Comparison of ENCODE assay signal across 26 mouse cellular contexts in genomic region chr4:132741491-132741890, GRCm38 (mm10). TPM values are rescaled to one million over a fixed set of nuclear protein-coding genes. Genes with fewer than 3 reads are reported as not detected.
DNase-seq lines count a peak whose midpoint lies in the region; ATAC-seq lines count a peak whose summit lies in the region.
"Had no signal": no experiment of that assay in that cellular context is flagged by ENCODE, and none has a peak within 500 bp of the region (broad histone marks: within the 10 kb centered on the region; RNA-seq: fewer than 3 reads in every experiment).

No protein-coding gene starts in this region.

- no peak for ATAC-seq in CD4-positive, CD25-positive, alpha-beta regulatory T cell, adult 4 months
- ATAC-seq in midbrain, embryonic 16.5 days, result no peak
- no peak for ATAC-seq in megakaryocyte progenitor cell, adult 5-6 weeks (replicated peaks; ENCODE audit: poor library complexity)
- ATAC-seq: forebrain, embryonic 14.5 days; forebrain, embryonic 16.5 days; Patski had no signal

- no peak overlapping the region for H3K27ac ChIP-seq in midbrain, embryonic 16.5 days (ENCODE audit: low read length)
- H3K27ac ChIP-seq: embryonic facial prominence, embryonic 13.5 days; embryonic facial prominence, embryonic 15.5 days; forebrain, embryonic 10.5 days; forebrain, embryonic 12.5 days had no signal

- no peaks in the 10 kb centered on the region for H3K9me3 ChIP-seq in midbrain, embryonic 16.5 days (replicated peaks; ENCODE audit: control insufficient read depth, low read length, poor library complexity, severe bottlenecking)
- H3K9me3 ChIP-seq: embryonic facial prominence, embryonic 13.5 days; embryonic facial prominence, embryonic 15.5 days; forebrain, embryonic 10.5 days; forebrain, embryonic 12.5 days had no signal

- H3K4me3 ChIP-seq in midbrain, embryonic 16.5 days (ENCODE audit: low read depth, low read length), result no peak overlapping the region
- H3K4me3 ChIP-seq: embryonic facial prominence, embryonic 13.5 days; embryonic facial prominence, embryonic 15.5 days; erythroblast, embryonic 14.5 days; forebrain, embryonic 10.5 days; forebrain, embryonic 12.5 days had no signal

- 96% methylated on average over 7 of the region's 7 CpGs for WGBS in midbrain, embryonic 16.5 days

- no peak overlapping the region for H3K4me2 ChIP-seq in midbrain, embryonic 16.5 days (ENCODE audit: low read length)
- H3K4me2 ChIP-seq: embryonic facial prominence, embryonic 13.5 days; embryonic facial prominence, embryonic 15.5 days; forebrain, embryonic 12.5 days had no signal

- H3K4me1 ChIP-seq in midbrain, embryonic 16.5 days (ENCODE audit: control insufficient read depth, insufficient read depth, low read length), result 0 out of 2 replicates have a peak, but pooled peaks cover 3% of the 10 kb centered on the region
- H3K4me1 ChIP-seq: embryonic facial prominence, embryonic 13.5 days; embryonic facial prominence, embryonic 15.5 days; forebrain, embryonic 10.5 days had no signal

- peak; percentile 30 for DNase-seq in CD4-positive, CD25-positive, alpha-beta regulatory T cell, adult 2 months (ENCODE audit: low read depth, low spot score)
- peak; percentile 25 for DNase-seq in thymus, postnatal 0 days (ENCODE audit: low spot score)
- DNase-seq in thymus, postnatal 14 days, result no peak
- peak; percentile 51 for DNase-seq in induced T-regulatory cell, adult 2 months (ENCODE audit: low read depth)
- DNase-seq: adrenal gland, adult 2 months; adrenal gland, postnatal 10 days; adrenal gland, postnatal 25 days; B cell, adult 2 months; cerebellum, adult 11 months; cerebellum, adult 18-20 months; cerebellum, adult 8-10 months; cerebellum, adult 9-11 months; cerebellum, postnatal 14 days; cerebellum, postnatal 36 days; embryo, embryonic 11 days had no signal

- no peaks in the 10 kb centered on the region for H3K36me3 ChIP-seq in midbrain, embryonic 16.5 days (ENCODE audit: control insufficient read depth, insufficient read depth, low read length)
- H3K36me3 ChIP-seq: embryonic facial prominence, embryonic 13.5 days; embryonic facial prominence, embryonic 15.5 days; forebrain, embryonic 10.5 days; forebrain, embryonic 12.5 days had no signal

- no peaks in the 10 kb centered on the region for H3K27me3 ChIP-seq in midbrain, embryonic 16.5 days (ENCODE audit: control insufficient read depth, insufficient read depth, low read depth, low read length)
- H3K27me3 ChIP-seq: embryonic facial prominence, embryonic 13.5 days; embryonic facial prominence, embryonic 15.5 days; forebrain, embryonic 12.5 days; Patski had no signal

- H3K9ac ChIP-seq in midbrain, embryonic 16.5 days (ENCODE audit: low read depth, low read length), result no peak overlapping the region
- H3K9ac ChIP-seq: embryonic facial prominence, embryonic 13.5 days; embryonic facial prominence, embryonic 15.5 days; forebrain, embryonic 12.5 days had no signal

RNA-seq across cellular contexts. Expression of gene Xkr8, which starts 9.1 kb away (rescaled TPM):
- 10 to 100 TPM in 1 of 2 experiments, 1 to 10 TPM in 1; 5.4 to 14.9 TPM for polyA plus RNA-seq in CD4-positive, CD25-positive, alpha-beta regulatory T cell, adult 4 months (2017; shearing (Covaris generic))
- polyA plus RNA-seq in thymus, postnatal 0 days (2015; fragmentation: Nextera tagmentation; extraction: Ambion mirVana), result 3.0 and 3.1 TPM in 2 replicates
- polyA plus RNA-seq in midbrain, embryonic 16.5 days (2015; fragmentation: Nextera tagmentation; extraction: Ambion mirVana), result 4.8 and 7.1 TPM in 2 replicates
- total RNA-seq in megakaryocyte progenitor cell, adult 5-6 weeks (2015), result 2.6 and 3.9 TPM in 2 replicates
- total RNA-seq in megakaryocyte progenitor cell, adult 5-6 weeks (2017), result 3.4 and 4.8 TPM in 2 replicates

RNA-seq across cellular contexts. Expression of gene Smpdl3b, which starts 15.6 kb away (rescaled TPM):
- polyA plus RNA-seq in CD4-positive, CD25-positive, alpha-beta regulatory T cell, adult 4 months (2017; shearing (Covaris generic)), result 1 to 10 TPM in 1 of 2 experiments, under 1 TPM in 1; 0.96 to 1.8 TPM
- polyA plus RNA-seq in thymus, postnatal 0 days (2015; fragmentation: Nextera tagmentation; extraction: Ambion mirVana), result 0.59 and 0.75 TPM in 2 replicates
- 0.53 and 0.62 TPM in 2 replicates for polyA plus RNA-seq in midbrain, embryonic 16.5 days (2015; fragmentation: Nextera tagmentation; extraction: Ambion mirVana)
- total RNA-seq in megakaryocyte progenitor cell, adult 5-6 weeks (2015), result 0.07 TPM in 1 of 2 replicates, not detected in the other
- total RNA-seq in megakaryocyte progenitor cell, adult 5-6 weeks (2017), result 0.33 TPM in 1 of 2 replicates, not detected in the other

RNA-seq across cellular contexts. Expression of gene Rpa2, which starts 26.6 kb away (rescaled TPM):
- 10 to 100 TPM; 64.3 to 66.9 TPM for polyA plus RNA-seq in CD4-positive, CD25-positive, alpha-beta regulatory T cell, adult 4 months (2017; shearing (Covaris generic))
- 129 and 139 TPM in 2 replicates for polyA plus RNA-seq in thymus, postnatal 0 days (2015; fragmentation: Nextera tagmentation; extraction: Ambion mirVana)
- polyA plus RNA-seq in midbrain, embryonic 16.5 days (2015; fragmentation: Nextera tagmentation; extraction: Ambion mirVana), result 31.6 and 31.7 TPM in 2 replicates
- total RNA-seq in megakaryocyte progenitor cell, adult 5-6 weeks (2015), result 62.3 and 65.5 TPM in 2 replicates
- total RNA-seq in megakaryocyte progenitor cell, adult 5-6 weeks (2017), result 56.2 and 68.4 TPM in 2 replicates

RNA-seq across cellular contexts. Expression of gene Themis2, which starts 54.7 kb away (rescaled TPM):
- polyA plus RNA-seq in CD4-positive, CD25-positive, alpha-beta regulatory T cell, adult 4 months (2017; shearing (Covaris generic)), result 1 to 10 TPM in 1 of 2 experiments, under 1 TPM in 1; 0.24 to 1.1 TPM
- 2.7 and 2.9 TPM in 2 replicates for polyA plus RNA-seq in thymus, postnatal 0 days (2015; fragmentation: Nextera tagmentation; extraction: Ambion mirVana)
- polyA plus RNA-seq in midbrain, embryonic 16.5 days (2015; fragmentation: Nextera tagmentation; extraction: Ambion mirVana), result 0.15 and 0.38 TPM in 2 replicates
- 27.5 and 35.0 TPM in 2 replicates for total RNA-seq in megakaryocyte progenitor cell, adult 5-6 weeks (2015)
- total RNA-seq in megakaryocyte progenitor cell, adult 5-6 weeks (2017), result 18.9 and 23.6 TPM in 2 replicates
- polyA plus RNA-seq: Patski had no signal
